Mouse (Mus musculus): ENCODE data around the gene Slc12a6. TPM values are rescaled to one million over a fixed set of nuclear protein-coding genes. Genes with fewer than 3 reads are reported as not detected.

Gene Slc12a6
- polyA plus RNA-seq, 1 experiment from 2014 or later: 15.0 TPM

DNA sequence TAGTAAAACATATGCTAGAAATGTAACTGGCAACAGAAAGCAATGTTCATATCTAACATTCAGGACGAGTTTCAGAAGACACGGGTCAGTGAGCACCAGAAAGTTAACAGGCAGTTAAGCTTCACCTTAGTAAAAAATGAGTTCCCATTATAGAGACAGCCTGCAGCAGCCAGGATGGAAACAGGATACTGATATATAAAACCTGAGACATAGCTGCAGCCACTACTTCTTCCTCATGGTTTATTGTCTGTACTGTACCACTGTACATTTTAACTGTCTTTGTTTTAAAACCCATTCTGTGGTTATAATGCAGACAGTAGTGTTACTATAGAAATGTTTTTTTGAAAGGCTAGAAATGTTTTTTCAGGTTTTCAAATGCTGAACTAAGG lies 95.2 kb downstream of the Slc12a6 start:
- no peaks in the 10 kb centered on the region for H3K27me3 ChIP-seq (replicated peaks; ENCODE audit: control insufficient read depth, insufficient read depth, low read length)
- peaks cover 81% of the 10 kb centered on the region for H3K36me3 ChIP-seq (ENCODE audit: control insufficient read depth, insufficient read depth, low read length)
- 96% methylated on average over 2 of the region's 2 CpGs for WGBS
- no peak for DNase-seq (ENCODE audit: low spot score)
- no peak overlapping the region for H3K9ac ChIP-seq (ENCODE audit: low read length)
- no peaks in the 10 kb centered on the region for H3K9me3 ChIP-seq (replicated peaks; ENCODE audit: control insufficient read depth, low read length)
- no peak overlapping the region for H3K4me3 ChIP-seq (ENCODE audit: low read depth, low read length)
- H3K27ac ChIP-seq (ENCODE audit: low read depth, low read length): no peak overlapping the region
- no peak for ATAC-seq
- H3K4me2 ChIP-seq (ENCODE audit: low read length): no peak overlapping the region
- no peaks in the 10 kb centered on the region for H3K4me1 ChIP-seq (ENCODE audit: control insufficient read depth, insufficient read depth, low read length)

DNA sequence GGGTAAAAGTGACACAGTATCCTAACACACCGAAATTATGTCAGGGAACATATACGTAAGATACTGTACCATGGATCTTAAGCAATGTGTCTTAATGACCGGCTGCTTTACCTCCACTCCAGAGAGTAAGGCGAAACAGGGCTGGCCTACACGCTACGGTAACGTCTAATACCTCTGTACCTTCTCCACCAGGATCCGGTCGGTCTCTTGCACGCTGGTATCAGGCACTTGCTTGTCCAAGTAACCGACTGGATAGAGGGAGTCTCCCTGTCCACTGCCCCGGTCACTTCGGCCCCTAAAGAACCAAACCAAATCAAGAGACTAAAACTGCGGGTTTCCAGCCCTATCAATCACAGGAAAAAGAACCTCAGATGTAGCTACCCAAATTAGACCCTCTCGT lies 101.6 kb downstream of the Slc12a6 start:
- H3K4me2 ChIP-seq (ENCODE audit: low read length): peak overlapping the region; percentile 92
- peak overlapping the region; percentile 78 for H3K9ac ChIP-seq (ENCODE audit: low read length)
- H3K27ac ChIP-seq (ENCODE audit: low read depth, low read length): no peak overlapping the region; the same call in 1 of the 2 replicates

DNA sequence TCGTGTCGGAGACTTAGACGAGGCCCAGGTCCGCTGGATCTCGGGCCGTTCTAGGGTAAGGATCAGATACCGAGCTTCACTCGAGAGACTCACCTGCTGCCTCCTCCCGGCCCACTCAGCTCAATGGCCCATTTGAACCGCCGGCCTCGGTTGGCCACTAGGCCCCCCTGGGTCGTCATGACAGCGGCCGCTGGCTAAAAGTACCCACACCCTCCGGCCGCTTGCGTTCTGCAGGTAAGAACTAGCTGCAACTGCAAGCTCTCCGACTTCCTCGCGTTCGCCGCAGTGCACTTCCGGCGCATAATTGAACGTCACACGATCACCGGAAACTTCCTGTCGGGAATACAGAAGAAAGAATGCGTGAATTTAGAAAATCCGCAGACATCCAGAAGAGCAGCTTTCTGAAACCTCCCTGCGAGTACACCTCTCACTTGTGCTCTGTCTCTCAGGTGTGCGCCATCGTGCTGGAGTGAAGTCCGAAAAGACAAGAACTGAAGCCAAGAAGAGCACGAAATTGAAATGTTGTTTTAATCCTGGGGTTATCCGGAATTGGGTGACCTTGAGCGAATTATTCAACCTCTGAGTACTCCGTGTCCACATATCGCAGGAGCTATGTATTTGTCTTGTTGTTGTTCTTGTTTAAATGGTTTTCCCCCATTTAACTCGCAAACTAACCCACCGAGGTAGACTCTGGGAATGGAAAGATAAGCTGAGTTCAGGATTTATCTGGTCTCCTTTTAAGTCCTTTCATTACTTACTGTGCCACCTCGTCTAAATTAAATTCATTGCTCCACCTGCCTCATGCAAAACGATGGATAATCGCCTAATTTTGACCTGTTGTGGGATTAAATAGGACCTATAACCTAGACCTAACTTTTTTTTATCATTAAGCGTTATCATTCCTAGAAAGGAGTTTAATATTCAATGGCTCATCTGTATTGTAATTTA lies 102.4 kb downstream of the Slc12a6 start, which contains the start of gene Emc4:
Gene Emc4 (minus strand): TSS at position 302 of the 948 bp plus-strand sequence.
- 1% methylated on average over 46 of the region's 46 CpGs for WGBS
- ATAC-seq: peak; percentile 95
- H3K27ac ChIP-seq (ENCODE audit: low read depth, low read length): peak within 1 kb of the TSS; percentile 88
- H3K36me3 ChIP-seq (ENCODE audit: control insufficient read depth, insufficient read depth, low read length): peaks cover 18% of the 10 kb centered on the region
- H3K4me1 ChIP-seq (ENCODE audit: control insufficient read depth, insufficient read depth, low read length): peaks cover 7% of the 10 kb centered on the region
- H3K4me2 ChIP-seq (ENCODE audit: low read length): peak within 1 kb of the TSS; percentile 92
- peak within 1 kb of the TSS; percentile 78 for H3K9ac ChIP-seq (ENCODE audit: low read length)
- peak; percentile 97 for DNase-seq (ENCODE audit: low spot score)
- no peaks in the 10 kb centered on the region for H3K9me3 ChIP-seq (replicated peaks; ENCODE audit: control insufficient read depth, low read length)
- no peaks in the 10 kb centered on the region for H3K27me3 ChIP-seq (replicated peaks; ENCODE audit: control insufficient read depth, insufficient read depth, low read length)
- peak within 1 kb of the TSS; percentile 87 for H3K4me3 ChIP-seq (ENCODE audit: low read depth, low read length)

More for the DNA sequence above, 101.6 kb downstream of the Slc12a6 start:
- Histone ChIP-seq H3K9me3 (replicated peaks; ENCODE audit: control insufficient read depth, low read length) (no peaks in the 10 kb centered on the region), H3K4me1 (ENCODE audit: control insufficient read depth, insufficient read depth, low read length) (peaks cover 7% of the 10 kb centered on the region), H3K4me3 (ENCODE audit: low read depth, low read length) (peak overlapping the region; percentile 87), H3K27me3 (replicated peaks; ENCODE audit: control insufficient read depth, insufficient read depth, low read length) (no peaks in the 10 kb centered on the region), H3K36me3 (ENCODE audit: control insufficient read depth, insufficient read depth, low read length) (peaks cover 22% of the 10 kb centered on the region)
- 17% methylated on average over 15 of the region's 15 CpGs for WGBS
- DNase-seq (ENCODE audit: low spot score) (no peak), ATAC-seq (peak; percentile 16; the same call in 1 of the 2 replicates)

DNA sequence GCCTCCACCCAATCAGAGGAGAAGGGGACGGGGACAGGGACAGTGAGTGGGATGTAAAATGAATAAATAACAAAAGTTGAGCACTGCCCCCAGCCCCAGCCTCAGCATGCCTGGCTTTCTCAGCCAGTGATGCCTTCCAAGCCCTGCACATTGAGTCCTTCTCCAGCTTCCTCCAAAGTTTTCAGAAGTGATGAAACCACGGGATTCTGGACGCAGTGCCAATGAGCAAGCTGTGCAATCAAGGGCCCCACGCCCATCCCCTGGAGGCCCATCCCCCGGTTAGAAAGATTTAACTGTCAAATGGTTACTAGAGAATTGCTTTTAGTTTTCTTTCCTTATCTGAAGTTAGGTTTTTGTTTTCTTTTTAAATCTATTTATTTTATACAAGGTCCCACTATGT lies 104.3 kb downstream of the Slc12a6 start:
- DNase-seq (ENCODE audit: low spot score): no peak
- no peak overlapping the region for H3K27ac ChIP-seq (ENCODE audit: low read depth, low read length)
- H3K4me2 ChIP-seq (ENCODE audit: low read length): no peak overlapping the region
- no peak overlapping the region for H3K4me3 ChIP-seq (ENCODE audit: low read depth, low read length)
- H3K27me3 ChIP-seq (replicated peaks; ENCODE audit: control insufficient read depth, insufficient read depth, low read length): no peaks in the 10 kb centered on the region
- H3K36me3 ChIP-seq (ENCODE audit: control insufficient read depth, insufficient read depth, low read length): no peaks in the 10 kb centered on the region
- peaks cover 7% of the 10 kb centered on the region for H3K4me1 ChIP-seq (ENCODE audit: control insufficient read depth, insufficient read depth, low read length)
- H3K9ac ChIP-seq (ENCODE audit: low read length): no peak overlapping the region
- no peak for ATAC-seq
- no peaks in the 10 kb centered on the region for H3K9me3 ChIP-seq (replicated peaks; ENCODE audit: control insufficient read depth, low read length)
- WGBS: 71% methylated on average over 5 of the region's 5 CpGs

DNA sequence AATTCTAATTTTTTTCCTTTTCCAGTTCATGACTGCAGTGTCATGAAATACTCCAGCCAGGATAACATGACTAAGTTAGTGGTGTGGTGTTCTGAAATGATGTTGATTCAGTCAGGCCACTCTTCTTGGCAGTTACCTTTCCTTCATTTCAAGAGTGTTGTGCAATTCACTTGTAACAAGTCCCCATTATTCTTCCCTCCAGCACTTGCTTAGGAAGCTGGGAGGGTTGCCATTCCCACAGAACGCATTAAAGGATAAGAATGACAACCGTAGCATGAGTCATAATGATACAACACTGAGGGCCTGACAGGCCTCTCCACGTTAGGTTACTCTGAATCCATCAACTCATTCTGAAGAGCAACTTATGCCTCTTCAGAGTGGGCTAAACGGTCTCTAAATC lies 107.5 kb downstream of the Slc12a6 start:
- no peaks in the 10 kb centered on the region for H3K9me3 ChIP-seq (replicated peaks; ENCODE audit: control insufficient read depth, low read length)
- ATAC-seq: no peak
- DNase-seq (ENCODE audit: low spot score): no peak
- no peak overlapping the region for H3K4me2 ChIP-seq (ENCODE audit: low read length)
- H3K4me3 ChIP-seq (ENCODE audit: low read depth, low read length): no peak overlapping the region
- H3K4me1 ChIP-seq (ENCODE audit: control insufficient read depth, insufficient read depth, low read length): no peaks in the 10 kb centered on the region
- H3K27ac ChIP-seq (ENCODE audit: low read depth, low read length): no peak overlapping the region
- WGBS: 62% methylated on average over 4 of the region's 4 CpGs
- no peaks in the 10 kb centered on the region for H3K27me3 ChIP-seq (replicated peaks; ENCODE audit: control insufficient read depth, insufficient read depth, low read length)
- H3K9ac ChIP-seq (ENCODE audit: low read length): no peak overlapping the region
- H3K36me3 ChIP-seq (ENCODE audit: control insufficient read depth, insufficient read depth, low read length): no peaks in the 10 kb centered on the region

DNA sequence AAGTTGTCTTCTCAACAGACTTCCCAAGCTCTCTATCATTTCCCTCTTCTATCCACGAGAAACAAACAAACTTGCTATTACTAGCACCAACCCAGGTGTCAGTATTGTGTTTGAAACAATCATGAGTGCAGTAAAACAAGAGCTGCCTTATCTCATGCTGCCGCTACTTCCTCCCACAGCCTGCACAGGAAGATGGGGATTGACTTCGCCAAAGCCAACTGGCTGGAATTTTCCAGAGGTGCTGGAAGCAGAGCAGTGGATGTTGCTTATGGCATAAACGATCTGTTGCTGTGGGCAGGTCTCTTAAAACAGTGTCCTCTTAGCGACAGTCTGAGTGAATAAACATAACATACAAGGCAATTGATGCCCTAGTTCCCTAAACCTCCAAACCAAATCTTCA lies 109.0 kb downstream of the Slc12a6 start:
- H3K4me2 ChIP-seq (ENCODE audit: low read length): no peak overlapping the region
- no peak overlapping the region for H3K4me3 ChIP-seq (ENCODE audit: low read depth, low read length)
- no peak overlapping the region for H3K9ac ChIP-seq (ENCODE audit: low read length)
- WGBS: 71% methylated on average over 5 of the region's 5 CpGs
- no peak for DNase-seq (ENCODE audit: low spot score)
- no peaks in the 10 kb centered on the region for H3K36me3 ChIP-seq (ENCODE audit: control insufficient read depth, insufficient read depth, low read length)
- H3K27ac ChIP-seq (ENCODE audit: low read depth, low read length): no peak overlapping the region
- no peaks in the 10 kb centered on the region for H3K27me3 ChIP-seq (replicated peaks; ENCODE audit: control insufficient read depth, insufficient read depth, low read length)
- no peaks in the 10 kb centered on the region for H3K9me3 ChIP-seq (replicated peaks; ENCODE audit: control insufficient read depth, low read length)
- ATAC-seq: no peak
- H3K4me1 ChIP-seq (ENCODE audit: control insufficient read depth, insufficient read depth, low read length): no peaks in the 10 kb centered on the region

DNA sequence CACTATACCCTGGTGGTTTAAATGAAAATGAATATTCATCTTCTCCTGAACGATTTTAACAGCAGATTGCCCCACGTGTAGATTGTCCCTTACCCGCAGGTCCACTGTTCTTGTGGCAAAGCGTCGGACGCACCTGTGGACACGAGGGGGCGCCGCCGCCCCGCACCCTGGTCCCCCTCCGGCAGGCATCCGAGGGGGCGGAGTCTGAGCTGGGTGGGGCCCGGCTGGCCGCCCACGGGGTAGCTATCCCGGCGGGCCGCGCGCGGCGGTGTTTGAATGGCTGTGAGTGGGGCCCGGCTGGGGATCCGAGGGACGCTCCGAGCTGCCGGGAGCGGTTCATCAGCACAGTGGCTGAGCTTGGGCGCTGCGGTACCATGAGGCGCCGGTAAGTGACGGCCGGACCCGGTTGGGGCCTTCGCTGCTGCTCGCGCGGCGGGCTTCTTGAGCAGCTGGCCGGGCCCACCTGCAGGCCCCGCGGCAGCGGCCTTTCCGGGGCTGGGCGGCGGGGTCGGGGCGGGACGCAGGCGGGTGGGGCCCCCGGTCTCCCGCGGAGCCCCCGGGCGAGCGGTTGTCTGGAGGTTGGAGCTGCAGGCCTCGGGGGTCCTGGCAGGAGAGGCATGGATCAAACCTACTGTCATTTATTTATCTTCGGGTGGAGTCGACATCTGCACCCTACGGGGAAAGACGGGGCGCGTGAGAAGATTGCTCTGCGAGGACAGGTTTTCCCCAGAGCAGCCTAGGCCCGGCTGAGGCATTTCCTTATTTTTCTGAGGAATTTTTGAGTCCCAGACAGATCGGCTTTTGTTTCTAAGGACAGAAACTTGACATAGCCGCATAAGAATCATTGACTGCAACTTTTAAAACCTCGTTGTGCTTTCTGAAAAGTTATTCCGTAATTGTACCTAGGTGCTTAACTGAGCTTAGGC lies 113.6 kb downstream of the Slc12a6 start, which contains the start of gene Katnbl1:
Gene Katnbl1 (plus strand): TSS at position 239 of the 926 bp plus-strand sequence.
- no peaks in the 10 kb centered on the region for H3K36me3 ChIP-seq (ENCODE audit: control insufficient read depth, insufficient read depth, low read length)
- peak within 1 kb of the TSS; percentile 93 for H3K4me3 ChIP-seq (ENCODE audit: low read depth, low read length)
- peaks cover 9% of the 10 kb centered on the region for H3K4me1 ChIP-seq (ENCODE audit: control insufficient read depth, insufficient read depth, low read length)
- peak within 1 kb of the TSS; percentile 98 for H3K9ac ChIP-seq (ENCODE audit: low read length)
- H3K9me3 ChIP-seq (replicated peaks; ENCODE audit: control insufficient read depth, low read length): no peaks in the 10 kb centered on the region
- ATAC-seq (peak; percentile 99), DNase-seq (ENCODE audit: low spot score) (peak; percentile 95)
- under 1% methylated on average over 65 of the region's 72 CpGs for WGBS
- peak within 1 kb of the TSS; percentile 71 for H3K4me2 ChIP-seq (ENCODE audit: low read length)
- peak within 1 kb of the TSS; percentile 78 for H3K27ac ChIP-seq (ENCODE audit: low read depth, low read length)
- no peaks in the 10 kb centered on the region for H3K27me3 ChIP-seq (replicated peaks; ENCODE audit: control insufficient read depth, insufficient read depth, low read length)

DNA sequence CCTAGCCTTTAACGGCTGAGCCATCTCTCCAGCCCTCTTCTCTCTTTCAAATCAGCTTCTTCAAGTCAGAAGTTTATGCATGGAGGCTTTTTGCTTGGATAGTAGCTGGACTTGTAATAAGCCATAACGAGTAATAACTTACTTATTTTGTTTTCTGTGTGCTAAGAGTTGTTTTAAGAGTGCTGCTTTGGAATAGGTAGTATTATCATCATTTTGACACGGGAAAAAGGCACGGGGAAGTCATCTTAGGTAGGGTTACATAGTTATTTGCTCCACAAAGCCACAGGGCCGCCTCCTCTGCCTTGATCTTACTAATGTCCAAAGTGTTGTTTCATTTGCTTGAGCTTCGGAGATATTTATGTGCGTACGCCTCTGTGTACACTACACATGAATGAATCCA lies 114.5 kb downstream of the Slc12a6 start:
- 49% methylated on average over 8 of the region's 8 CpGs for WGBS
- H3K9ac ChIP-seq (ENCODE audit: low read length): peak overlapping the region; percentile 98
- H3K9me3 ChIP-seq (replicated peaks; ENCODE audit: control insufficient read depth, low read length): no peaks in the 10 kb centered on the region
- no peak overlapping the region for H3K27ac ChIP-seq (ENCODE audit: low read depth, low read length)
- H3K4me1 ChIP-seq (ENCODE audit: control insufficient read depth, insufficient read depth, low read length): peaks cover 9% of the 10 kb centered on the region
- no peaks in the 10 kb centered on the region for H3K36me3 ChIP-seq (ENCODE audit: control insufficient read depth, insufficient read depth, low read length)
- ATAC-seq (no peak), DNase-seq (ENCODE audit: low spot score) (no peak)
- no peaks in the 10 kb centered on the region for H3K27me3 ChIP-seq (replicated peaks; ENCODE audit: control insufficient read depth, insufficient read depth, low read length)
- H3K4me2 ChIP-seq (ENCODE audit: low read length): peak overlapping the region; percentile 71
- peak overlapping the region; percentile 93 for H3K4me3 ChIP-seq (ENCODE audit: low read depth, low read length)
